Mouse (Mus musculus): Measurements from ENCODE around the gene Fntb.
"Not testable (repeated sequence)": the region's sequence is repeated elsewhere in the genome, so short reads cannot be mapped to it uniquely, and the experiment has no call there.

Fntb gene

GRCm38 (mm10) chr12:76792540-76792939 is 27.2 kb downstream of the Fntb start:
- DNase-seq (ENCODE audit: extremely low read depth, insufficient read length, low spot score), result not testable (repeated sequence)

GRCm38 (mm10) chr12:76795350-76795749 is 30.0 kb downstream of the Fntb start, which contains the start of gene Gpx2:
Gene Gpx2 (minus strand): TSS chr12:76795554.
- no peak for DNase-seq (ENCODE audit: extremely low read depth, insufficient read length, low spot score)

GRCm38 (mm10) chr12:76796938-76797539 is 31.6 kb downstream of the Fntb start:
- no peak for DNase-seq (ENCODE audit: extremely low read depth, insufficient read length, low spot score)

- no peak for DNase-seq (ENCODE audit: extremely low read depth, insufficient read length, low spot score)
These were observed 32.8 kb downstream of the Fntb start for GRCm38 (mm10) chr12:76798008-76798720.

GRCm38 (mm10) chr12:76803028-76803427 is 37.6 kb downstream of the Fntb start:
- DNase-seq (ENCODE audit: extremely low read depth, insufficient read length, low spot score), result no peak

- DNase-seq (ENCODE audit: extremely low read depth, insufficient read length, low spot score), result no peak
These were observed 38.4 kb downstream of the Fntb start for GRCm38 (mm10) chr12:76803700-76804252.

GRCm38 (mm10) chr12:76805056-76805811 is 39.8 kb downstream of the Fntb start:
- DNase-seq (ENCODE audit: extremely low read depth, insufficient read length, low spot score), result no peak

GRCm38 (mm10) chr12:76807796-76808195 is 42.4 kb downstream of the Fntb start:
- no peak for DNase-seq (ENCODE audit: extremely low read depth, insufficient read length, low spot score)

GRCm38 (mm10) chr12:76810491-76810890 is 45.1 kb downstream of the Fntb start:
- no peak for DNase-seq (ENCODE audit: extremely low read depth, insufficient read length, low spot score)

- no peak for DNase-seq (ENCODE audit: extremely low read depth, insufficient read length, low spot score)
These were observed 45.6 kb downstream of the Fntb start for GRCm38 (mm10) chr12:76811006-76811405.

GRCm38 (mm10) chr12:76813543-76813942 is 48.2 kb downstream of the Fntb start:
- no peak for DNase-seq (ENCODE audit: extremely low read depth, insufficient read length, low spot score)

- no peak for DNase-seq (ENCODE audit: extremely low read depth, insufficient read length, low spot score)
These were observed 48.7 kb downstream of the Fntb start for GRCm38 (mm10) chr12:76814120-76814519.

- no peak for DNase-seq (ENCODE audit: extremely low read depth, insufficient read length, low spot score)
These were observed 51.3 kb downstream of the Fntb start for GRCm38 (mm10) chr12:76816720-76817119.

- DNase-seq (ENCODE audit: extremely low read depth, insufficient read length, low spot score), result no peak
These were observed 51.8 kb downstream of the Fntb start for GRCm38 (mm10) chr12:76817176-76817575.

GRCm38 (mm10) chr12:76818120-76818519 is 52.7 kb downstream of the Fntb start:
- DNase-seq (ENCODE audit: extremely low read depth, insufficient read length, low spot score), result no peak

GRCm38 (mm10) chr12:76818908-76819307 is 53.5 kb downstream of the Fntb start:
- DNase-seq (ENCODE audit: extremely low read depth, insufficient read length, low spot score), result no peak

GRCm38 (mm10) chr12:76819816-76820215 is 54.4 kb downstream of the Fntb start:
- no peak for DNase-seq (ENCODE audit: extremely low read depth, insufficient read length, low spot score)

- no peak for DNase-seq (ENCODE audit: extremely low read depth, insufficient read length, low spot score)
These were observed 55.2 kb downstream of the Fntb start for GRCm38 (mm10) chr12:76820615-76821014.

- no peak for DNase-seq (ENCODE audit: extremely low read depth, insufficient read length, low spot score)
These were observed 56.7 kb downstream of the Fntb start for GRCm38 (mm10) chr12:76822002-76822650.

GRCm38 (mm10) chr12:76822651-76823041 is 57.3 kb downstream of the Fntb start, which contains the start of gene Rab15:
Gene Rab15 (minus strand): TSS chr12:76822908.
- no peak for DNase-seq (ENCODE audit: extremely low read depth, insufficient read length, low spot score)

GRCm38 (mm10) chr12:76825283-76825682 is 59.9 kb downstream of the Fntb start:
- no peak for DNase-seq (ENCODE audit: extremely low read depth, insufficient read length, low spot score)

Data from 3134 (cell line).